Mouse (Mus musculus): ENCODE data around the gene Cacna1e.

Cacna1e gene

DNA sequence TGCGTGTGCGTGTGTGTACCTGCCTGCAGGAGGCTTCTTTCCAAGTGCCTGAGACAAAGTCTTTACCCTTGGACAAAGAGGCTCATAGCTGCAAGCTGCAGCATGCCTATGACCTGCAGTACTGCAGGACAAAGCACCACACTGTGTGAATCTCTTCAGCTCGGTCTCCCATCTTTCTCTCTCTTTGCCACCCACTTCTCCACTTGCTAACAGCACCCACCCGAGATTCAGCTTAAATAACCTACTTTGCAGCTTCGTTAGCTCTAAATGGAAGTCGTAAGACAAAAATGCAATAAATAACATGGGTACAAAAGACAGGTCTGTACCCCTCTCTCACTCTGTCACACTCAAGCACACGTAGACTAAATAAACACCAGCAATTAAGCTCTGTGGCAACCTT lies 268.5 kb downstream of the Cacna1e start:
- DNase-seq: no peak

GRCm38 (mm10) chr1:154608516-154608915 lies 275.8 kb downstream of the Cacna1e start:
- no peak for DNase-seq

DNA sequence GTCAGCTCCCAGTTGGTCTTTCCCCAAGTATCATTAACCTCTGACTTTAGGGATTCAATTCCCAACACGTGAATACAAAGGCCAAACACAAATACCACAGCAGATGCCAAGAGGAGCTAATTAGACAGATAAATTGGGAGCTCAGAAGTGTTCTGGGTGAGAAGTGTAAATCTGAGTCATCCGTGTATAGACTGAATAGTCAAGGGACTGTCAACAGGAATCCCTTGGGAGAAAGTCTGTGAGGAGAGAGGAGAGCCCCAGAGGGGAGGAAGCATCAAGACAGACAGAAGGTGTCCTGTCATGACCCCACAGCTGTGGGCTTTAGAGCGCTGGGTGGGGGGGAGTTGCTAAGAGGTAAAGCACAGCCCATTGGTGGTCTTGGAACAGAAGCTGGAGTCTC lies 276.9 kb downstream of the Cacna1e start:
- DNase-seq: no peak

DNA sequence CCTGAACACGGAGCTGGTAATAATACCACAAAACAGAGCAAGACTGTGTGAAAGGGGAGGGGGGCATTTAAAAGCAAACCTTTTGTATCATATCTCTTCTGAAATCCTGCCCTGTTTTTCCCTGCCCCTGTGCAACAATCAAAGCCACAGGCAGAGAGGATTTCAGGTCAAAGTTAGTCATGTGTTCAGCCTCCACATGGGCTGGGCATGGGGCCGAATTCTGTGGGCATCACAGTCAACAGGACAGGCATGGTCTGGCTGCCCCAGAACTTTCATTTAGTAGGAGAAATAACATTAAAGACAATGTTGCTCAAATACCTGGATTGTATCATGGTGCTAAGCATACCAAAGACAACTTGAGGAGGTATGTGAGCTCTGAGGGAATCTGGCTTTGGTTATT lies 278.7 kb downstream of the Cacna1e start:
- no peak for DNase-seq

DNA sequence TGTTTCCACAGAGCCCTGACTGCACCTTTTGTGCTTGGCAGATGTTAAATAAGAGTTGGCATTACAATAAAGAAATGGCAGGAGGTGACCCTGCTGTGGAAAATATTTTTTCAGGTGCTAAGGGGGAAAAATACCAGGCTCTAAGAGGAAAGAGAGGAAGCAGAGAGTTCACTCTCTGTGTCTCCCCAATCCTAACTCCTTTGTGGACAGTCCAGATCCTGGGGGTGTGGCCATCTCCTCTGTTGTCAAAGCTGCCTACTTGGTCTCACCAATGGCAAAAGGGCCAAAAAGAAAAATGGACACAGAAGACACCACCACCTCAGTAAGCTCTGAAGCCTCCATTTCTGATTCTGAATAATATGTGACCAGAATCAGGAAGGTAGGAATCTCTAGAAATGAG lies 280.5 kb downstream of the Cacna1e start:
- no peak for DNase-seq

DNA sequence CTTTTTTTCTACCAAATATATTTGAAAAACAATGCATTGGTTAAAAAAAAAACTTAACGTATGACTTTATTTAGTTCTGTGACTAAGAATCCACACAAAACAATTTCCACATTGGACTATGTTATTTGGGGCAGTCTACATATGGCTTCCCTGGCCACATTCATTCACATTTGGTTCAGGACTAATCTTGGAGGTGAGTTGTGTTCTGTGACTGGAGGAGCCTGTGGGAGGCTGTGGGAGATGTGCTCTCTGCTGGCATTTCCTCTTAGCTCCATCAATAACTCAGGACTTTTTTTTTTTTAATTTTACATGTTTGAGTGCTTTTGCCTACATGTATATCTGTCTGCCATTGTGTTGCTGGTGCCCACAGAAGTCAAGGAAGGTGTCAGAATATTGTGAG lies 281.8 kb downstream of the Cacna1e start:
- no peak for DNase-seq

- DNase-seq: no peak
Observed at GRCm38 (mm10) chr1:154582516-154582915, 301.8 kb downstream of the Cacna1e start.

DNA sequence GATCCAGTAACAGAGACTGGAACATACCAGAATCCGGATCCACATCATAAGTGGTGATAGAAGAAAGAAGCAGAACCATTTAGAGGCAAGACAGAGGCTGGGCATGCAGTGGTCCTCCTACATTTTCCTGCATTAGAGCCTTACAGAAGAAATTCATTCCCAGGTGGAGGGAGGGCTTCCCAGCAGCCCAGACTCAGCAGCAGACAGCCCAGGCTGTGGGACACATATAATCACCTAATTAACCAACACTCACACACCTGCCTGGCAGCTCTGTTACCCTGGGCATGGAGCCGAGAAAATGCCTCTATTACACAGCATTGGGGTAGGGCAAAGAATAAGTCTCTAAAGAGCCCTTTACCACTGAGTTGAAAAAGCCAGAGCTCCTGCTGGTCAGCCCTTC lies 304.4 kb downstream of the Cacna1e start:
- no peak for DNase-seq

DNA sequence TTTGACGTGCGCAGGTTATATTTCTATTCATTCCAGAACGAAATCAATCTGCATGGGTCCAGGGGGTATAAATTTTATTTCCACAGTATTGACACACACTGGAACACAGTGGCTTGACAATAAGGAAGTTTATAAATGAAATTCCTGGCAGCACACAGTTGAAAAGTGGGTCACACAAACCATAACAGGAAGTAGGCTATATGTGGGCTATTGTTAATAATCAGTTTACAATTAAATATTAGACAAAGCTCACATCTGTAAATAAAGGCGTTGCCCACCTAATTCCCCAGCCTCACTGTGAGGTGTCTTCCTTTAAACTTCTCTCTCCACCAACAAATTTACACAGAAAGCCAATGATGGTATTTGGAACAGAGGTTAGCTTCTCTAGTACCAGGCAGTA lies 305.6 kb downstream of the Cacna1e start:
- no peak for DNase-seq

- no peak for DNase-seq
Observed at GRCm38 (mm10) chr1:154576418-154576817, 307.9 kb downstream of the Cacna1e start.

GRCm38 (mm10) chr1:154566026-154566425 lies 318.3 kb downstream of the Cacna1e start:
- DNase-seq: no peak

- no peak for DNase-seq
Observed at GRCm38 (mm10) chr1:154555811-154556210, 328.5 kb downstream of the Cacna1e start.

GRCm38 (mm10) chr1:154553132-154553531 lies 331.2 kb downstream of the Cacna1e start:
- no peak for DNase-seq

DNA sequence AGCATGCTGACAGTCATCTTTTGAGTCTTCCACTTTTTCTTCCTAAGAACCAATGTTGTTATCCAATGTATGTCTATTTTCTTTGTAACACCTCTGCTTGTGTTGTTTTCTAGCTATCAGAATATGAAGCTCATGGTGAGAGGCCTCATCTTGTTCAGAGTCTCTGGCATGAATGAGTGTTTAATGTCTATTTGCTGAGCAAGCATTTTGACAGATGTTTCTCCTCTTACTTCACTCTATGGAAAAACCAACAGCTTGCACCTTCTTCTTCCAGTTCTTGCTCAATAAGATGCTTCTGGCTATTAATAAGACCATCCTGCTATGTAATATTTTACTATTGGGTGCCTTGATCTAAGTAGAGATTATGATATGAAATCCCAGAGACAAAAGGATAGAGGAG lies 346.9 kb downstream of the Cacna1e start:
- DNase-seq: no peak

- DNase-seq: no peak
Observed at GRCm38 (mm10) chr1:154536763-154537162, 347.5 kb downstream of the Cacna1e start.

- no peak for DNase-seq
Observed at GRCm38 (mm10) chr1:154532987-154533940, 351.0 kb downstream of the Cacna1e start.

DNA sequence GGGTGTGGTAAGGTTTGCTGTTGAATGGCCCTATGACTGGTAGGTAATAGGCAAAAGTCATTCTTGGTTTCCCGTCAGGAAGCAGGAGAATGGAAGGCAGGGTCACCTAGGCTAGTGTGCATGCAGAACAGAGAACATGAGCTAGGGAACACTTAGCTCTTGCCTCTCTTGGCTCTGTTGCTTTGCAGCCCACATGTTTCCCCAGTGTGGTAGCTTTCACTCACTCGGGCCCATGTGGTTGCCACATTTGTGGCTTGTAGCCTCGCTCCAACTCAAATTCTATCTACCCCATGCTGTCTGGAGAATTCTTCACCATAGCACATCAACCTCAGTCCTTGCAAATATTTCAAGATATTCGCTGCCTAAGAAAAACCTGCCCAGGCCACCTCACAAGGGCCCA lies 354.6 kb downstream of the Cacna1e start:
- no peak for DNase-seq

DNA sequence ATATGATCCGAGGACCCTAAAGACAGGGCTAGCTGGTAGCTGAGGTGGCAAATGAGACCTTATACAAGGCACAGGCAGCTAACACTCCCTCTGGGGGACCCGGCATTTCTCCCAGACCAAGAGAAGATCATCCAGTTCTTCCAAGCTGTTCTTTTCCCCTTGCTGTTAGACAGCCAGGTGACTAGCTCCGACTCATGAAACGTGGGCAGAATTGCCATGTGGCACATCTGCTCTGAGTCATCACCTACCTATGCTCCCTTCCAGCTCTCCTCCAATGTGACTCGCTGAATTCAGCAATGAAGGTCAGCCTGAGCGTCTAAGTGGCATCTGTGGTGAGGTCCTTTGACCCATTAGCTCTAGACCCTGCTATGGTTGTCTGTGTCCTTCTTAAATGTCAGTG lies 355.5 kb downstream of the Cacna1e start:
- no peak for DNase-seq

DNA sequence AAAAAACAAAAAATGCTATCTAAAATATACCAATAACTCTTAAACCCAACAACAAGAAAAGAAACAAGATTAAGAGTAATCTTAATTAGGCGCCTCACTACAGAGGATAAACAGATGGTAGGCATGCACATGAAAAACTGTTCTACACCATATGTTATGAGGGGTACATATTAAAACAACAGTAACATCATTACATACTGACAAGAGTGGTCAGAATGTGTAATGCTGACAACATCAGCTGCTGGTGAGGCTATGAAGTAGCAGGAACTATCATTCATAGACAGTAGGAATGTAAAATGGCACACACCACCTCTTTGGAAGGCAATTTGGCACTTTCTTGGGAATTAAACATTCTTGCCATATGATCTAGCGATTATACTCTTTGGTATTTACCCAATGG lies 363.6 kb downstream of the Cacna1e start:
- no peak for DNase-seq

GRCm38 (mm10) chr1:154515350-154515749 lies 369.0 kb downstream of the Cacna1e start:
- no peak for DNase-seq

DNA sequence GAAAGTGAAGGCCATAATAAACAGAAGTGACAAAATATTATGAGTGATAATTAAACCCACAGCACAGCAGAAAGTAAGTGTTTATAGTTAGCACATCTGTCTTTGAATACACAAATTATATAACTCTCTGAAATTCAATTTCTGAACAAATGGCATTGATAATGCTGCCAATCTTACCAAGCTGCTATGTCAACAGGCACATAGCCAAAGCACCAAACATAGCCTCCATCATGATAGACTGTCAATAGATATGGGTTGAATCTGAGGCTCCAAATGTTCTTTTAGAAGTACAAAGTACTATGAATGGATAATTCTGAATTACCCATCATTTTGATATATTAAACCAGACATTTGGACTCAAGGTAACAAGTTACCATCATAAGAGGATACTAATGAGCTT lies 372.6 kb downstream of the Cacna1e start:
- no peak for DNase-seq

- DNase-seq: no peak
Observed at GRCm38 (mm10) chr1:154504005-154504404, 380.3 kb downstream of the Cacna1e start.

- no peak for DNase-seq
Observed at GRCm38 (mm10) chr1:154500869-154501268, 383.4 kb downstream of the Cacna1e start.

DNA sequence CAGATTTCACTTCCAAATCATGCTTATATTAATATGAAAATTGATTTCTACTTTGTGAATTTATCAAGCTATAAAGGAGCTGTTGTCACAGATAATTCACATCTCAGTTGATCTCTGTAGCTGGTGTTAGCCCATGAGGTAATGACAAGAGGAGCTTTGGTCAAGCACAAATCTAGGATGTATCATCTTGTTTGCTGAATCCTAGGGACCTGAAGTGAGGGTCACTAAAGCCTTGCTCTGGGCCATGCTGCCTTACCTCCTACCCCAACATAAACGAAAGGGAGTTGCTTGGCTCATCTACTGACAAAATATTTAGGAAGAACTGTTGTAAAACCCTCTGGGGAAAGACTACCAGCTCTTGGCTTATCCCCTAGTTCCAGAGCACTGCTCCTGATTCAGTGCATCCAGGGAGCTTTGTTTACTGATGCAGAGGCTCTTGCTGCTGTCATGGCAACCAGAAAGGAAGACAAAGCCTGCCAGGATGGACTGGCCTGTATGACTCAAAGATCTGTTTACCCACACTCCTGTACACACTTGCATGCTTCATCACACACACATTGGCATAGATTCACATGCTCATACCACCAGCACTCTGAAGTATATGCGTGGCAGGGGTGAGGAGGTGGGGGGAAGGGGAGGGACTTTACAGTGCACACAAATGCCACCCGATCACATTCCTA lies 384.0 kb downstream of the Cacna1e start:
- DNase-seq: no peak

All from lung, postnatal 14 days (tissue).